Mouse (Mus musculus) kidney, adult 18-20 months (tissue): ENCODE measurements at regions not wholly inside any gene's neighbourhood (a gene's known extent, or its start where the extent isn't known, plus 50 kb on each side); places are given as distances from the start of the nearest gene placed in this dataset.
"Not testable (repeated sequence)": the region's sequence is repeated elsewhere in the genome, so short reads cannot be mapped to it uniquely, and the experiment has no call there.

Source experiments
- DNase-seq: peaks from one replicate; pipeline ENCODE4 v3.0.0; 2021

- no peak for DNase-seq
Measured at GRCm38 (mm10) chr14:36155757-36156156, 61.0 kb downstream of the 4930474N05Rik start.

- DNase-seq = no peak
Measured at GRCm38 (mm10) chr14:36156175-36156574, 61.5 kb downstream of the 4930474N05Rik start.

DNA sequence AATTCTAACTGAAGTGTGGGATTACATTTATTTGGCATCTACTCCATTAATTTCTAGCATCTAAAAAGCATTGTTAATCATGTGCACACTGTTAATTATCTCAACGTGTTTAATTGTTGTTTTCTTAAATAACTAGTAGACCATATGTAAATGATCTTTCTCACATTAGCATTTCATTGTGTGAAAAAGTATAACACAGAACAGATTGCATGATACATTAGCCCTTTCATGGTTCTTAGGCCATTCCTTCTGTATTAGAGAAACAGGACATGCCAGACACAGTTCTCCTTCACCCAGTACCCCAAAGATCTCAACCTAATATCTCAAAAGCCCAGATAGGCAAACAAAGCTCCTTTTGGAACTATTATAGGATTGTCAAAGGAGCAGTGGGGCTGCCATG, 89.0 kb downstream of the 4930474N05Rik start:
- DNase-seq = no peak

GRCm38 (mm10) chr14:36196517-36196916, 101.8 kb downstream of the 4930474N05Rik start:
- no peak for DNase-seq

DNA sequence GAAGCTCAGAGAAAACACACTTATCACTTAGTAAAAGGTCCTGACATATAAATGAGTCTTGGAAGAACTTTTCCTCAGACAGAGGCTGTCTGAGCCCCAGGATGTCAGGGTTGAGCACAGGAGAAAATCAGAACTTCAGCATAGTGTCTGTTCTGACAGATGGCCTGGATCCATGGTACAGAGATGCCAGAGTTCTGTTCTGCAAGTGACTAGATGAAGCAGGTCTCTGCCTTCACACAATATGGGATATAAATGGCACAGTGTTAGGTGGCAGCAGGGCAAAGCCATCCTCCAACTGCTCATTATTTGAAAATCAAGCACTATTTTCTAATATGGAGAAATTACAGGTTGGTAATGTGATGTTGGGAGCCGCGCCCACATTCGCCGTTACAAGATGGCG, 103.7 kb downstream of the 4930474N05Rik start:
- DNase-seq = no peak

DNA sequence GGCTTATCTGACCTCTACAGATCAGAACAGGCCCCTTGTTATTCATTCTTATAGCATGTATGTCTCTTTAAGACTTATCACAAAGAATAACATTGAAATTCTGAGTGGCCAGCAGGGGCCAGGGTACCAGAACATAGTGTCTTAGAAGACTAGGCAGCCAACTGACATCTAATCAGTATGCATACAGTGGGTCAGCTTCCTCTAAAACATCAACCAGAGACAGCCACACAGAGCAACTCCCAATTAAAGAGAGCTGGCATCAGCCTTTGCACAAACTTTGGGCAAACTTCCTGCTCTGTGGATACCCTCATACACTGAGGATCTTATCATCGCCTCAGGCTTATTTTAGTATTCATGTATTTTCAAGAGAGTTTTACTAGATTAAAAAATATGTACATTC, 109.1 kb downstream of the 4930474N05Rik start:
- DNase-seq = no peak

DNA sequence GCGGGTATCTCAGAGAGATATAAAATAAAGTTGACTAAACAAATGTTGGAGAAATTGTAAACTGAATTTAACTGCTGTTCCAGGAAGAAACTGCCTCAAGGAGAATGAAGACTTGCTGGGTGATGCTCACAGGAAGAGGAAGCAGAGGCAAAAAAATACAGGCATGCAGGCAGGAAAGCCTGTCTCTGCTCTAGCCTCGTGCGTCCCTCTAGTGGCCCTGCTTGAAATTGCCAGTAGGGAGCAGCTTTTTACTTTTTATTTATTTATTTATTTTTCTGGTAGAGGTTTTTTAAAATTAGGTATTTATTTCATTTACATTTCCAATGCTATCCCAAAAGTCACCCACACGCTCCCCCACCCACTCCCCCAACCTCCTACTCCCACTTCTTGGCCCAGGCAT, 118.1 kb downstream of the 4930474N05Rik start:
- DNase-seq = peak; percentile 11

DNA sequence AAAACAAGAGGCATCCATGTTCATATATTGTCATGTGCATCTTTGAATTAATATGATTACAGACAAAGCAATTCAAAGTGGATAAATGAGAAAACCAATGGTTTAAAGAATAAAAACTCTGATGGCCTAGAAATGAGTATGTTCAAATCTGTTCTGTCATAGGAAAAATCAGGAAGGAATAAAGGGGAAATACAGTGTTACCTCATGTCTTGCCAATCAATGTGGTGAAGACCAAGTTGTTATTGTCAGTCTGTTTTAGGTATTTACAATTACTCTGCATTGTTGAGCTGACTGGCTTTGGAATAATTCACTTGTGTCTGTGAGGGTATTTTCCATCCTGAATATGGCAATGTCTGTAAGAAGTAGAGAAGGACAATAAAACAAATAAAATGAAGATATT, 151.1 kb downstream of the 4930474N05Rik start:
- no peak for DNase-seq

DNA sequence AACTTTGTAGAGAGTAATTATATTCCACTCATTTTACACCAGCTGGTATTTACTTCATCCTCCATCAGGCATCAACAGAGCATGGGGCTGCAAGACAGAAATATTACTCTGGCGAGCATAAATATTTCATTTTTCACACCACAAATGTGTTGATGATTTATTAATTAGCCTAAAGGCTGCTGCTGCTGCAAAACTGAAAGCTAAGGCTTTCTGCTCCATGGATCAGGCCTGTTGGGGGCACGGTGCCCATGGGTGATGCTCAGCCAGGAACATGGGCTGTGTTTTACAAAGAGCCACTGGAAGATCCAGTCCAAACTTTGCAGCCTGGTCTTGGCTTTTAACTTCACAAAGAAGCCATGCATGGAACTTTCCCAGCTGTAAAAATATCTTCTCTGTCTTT, 167.4 kb downstream of the 4930474N05Rik start:
- DNase-seq = no peak

DNA sequence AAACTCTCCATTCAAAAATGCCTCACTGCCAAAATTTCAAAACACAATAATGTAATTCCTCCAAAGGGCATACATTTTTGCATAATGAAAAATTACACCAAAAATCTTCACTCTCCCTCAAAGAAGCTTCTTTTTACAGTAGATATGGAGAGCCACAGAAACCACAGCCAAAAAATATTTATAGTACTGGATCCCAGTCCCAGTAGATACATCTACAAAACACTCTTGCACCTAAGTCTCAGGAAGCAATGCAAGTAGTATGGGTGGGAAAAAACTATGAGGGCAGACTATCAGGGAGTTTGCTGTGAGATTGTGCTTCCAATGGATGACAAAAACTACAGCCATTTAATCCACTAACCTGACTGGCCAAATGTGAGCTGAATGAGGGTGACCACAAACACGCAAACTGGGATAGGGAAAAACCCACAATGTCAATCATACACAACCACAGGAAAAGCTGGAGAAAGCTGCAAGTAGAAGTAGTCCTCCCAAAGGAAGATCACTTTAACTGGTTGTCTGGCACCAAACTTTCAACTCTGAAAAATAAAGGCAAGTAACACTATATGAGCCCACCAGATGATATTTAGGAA, 189.2 kb downstream of the 4930474N05Rik start:
- no peak for DNase-seq

DNA sequence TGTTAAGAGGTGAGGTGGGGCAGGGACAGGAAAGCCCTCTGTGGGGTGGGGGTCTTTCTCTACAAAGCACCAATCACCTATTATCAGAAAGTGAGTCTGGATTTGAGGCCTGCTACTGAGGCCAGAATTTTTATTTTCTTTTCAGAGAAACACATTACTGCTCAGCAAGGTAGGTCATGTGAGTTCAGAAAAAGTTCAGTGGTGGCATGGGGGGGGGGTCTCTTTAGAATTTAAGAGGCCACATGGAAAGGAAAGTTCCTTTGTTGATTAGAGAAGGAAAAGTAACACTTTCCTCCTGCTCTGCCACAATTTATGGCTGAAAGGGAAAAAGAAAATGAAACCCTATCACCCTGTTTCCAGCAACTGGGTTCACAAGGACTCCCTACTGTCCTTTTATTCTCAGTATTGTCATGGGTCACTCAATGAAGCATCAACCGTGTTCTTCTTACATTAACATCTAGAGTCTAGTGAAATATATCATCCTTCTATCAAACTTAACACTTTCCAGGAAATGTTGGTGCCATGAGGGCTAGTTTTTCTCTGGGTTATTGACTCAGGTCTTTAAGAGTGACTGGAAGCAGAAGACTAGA, 194.1 kb downstream of the 4930474N05Rik start:
- DNase-seq = no peak

GRCm38 (mm10) chr14:36310324-36310723, 215.6 kb downstream of the 4930474N05Rik start:
- no peak for DNase-seq

DNA sequence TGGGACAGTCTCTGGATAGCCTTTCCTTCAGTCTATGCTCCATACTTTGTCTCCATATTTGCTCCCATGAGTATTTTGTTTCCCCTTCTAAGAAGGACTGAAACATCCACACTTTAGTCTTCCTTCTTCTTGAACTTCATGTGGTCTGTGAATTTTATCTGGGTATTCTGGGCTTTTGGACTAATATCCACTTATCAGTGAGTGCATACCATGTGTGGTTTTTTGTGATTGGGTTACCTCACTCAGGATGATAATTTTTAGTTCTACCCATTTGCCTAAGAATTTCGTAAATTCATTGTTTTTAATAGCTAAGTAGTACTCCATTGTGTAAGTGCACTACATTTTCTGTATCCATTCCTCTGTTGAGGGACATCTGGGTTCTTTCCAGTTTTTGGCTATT, 220.0 kb downstream of the 4930474N05Rik start:
- not testable (repeated sequence) for DNase-seq

DNA sequence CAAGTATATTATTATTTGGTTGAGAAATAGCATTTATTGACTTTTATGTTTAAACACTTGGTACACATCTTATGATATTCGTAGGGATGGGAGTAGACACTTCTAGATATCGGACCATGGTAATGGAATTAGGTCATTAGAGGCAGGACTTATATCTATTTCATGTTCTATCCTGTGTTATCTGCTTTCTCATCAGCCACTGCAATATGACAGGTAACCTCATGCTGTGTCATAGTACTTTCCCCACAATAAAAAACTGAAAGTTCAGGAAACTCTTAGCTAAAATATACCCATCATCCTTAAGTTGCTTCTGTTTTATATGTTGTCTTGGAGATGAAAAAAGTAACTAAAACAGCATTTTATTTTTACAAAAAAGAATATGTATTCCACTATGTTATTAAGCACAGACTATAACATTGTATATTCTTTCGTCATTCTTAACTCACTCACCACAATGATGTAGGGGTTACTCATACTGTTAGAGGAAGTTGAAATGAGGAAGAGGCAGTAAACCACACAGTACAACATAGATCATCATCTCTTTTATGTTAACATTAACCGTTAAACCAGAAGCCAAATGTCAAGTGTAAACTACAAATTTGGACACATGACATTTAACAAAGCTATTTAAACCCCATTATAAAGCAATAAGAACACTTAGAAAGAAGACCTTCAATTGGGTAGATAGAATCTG, 221.8 kb downstream of the 4930474N05Rik start:
- DNase-seq = no peak

GRCm38 (mm10) chr14:36328258-36328891, 233.7 kb downstream of the 4930474N05Rik start:
- DNase-seq = no peak

DNA sequence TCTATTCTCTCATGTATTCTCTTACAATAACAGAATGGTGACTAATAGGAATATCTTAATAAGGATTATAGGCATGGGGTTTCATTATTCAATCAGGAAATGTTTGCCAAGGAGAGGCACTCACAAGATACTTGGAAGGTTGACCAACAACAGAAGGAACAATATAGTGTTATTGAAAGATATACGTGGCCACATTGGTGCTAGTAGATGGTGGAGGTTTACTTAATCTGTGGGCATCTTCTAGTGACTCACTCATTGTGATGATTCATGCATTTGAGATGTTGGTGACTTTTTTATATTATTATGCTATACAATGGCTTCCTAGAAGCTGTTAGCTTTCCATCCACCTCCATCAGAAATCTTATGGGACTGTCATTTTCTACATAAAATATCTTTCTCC, 246.1 kb downstream of the 4930474N05Rik start:
- DNase-seq = no peak
